Mouse (Mus musculus): ENCODE data around the gene Wrb. TPM values are rescaled to one million over a fixed set of nuclear protein-coding genes. Genes with fewer than 3 reads are reported as not detected.

The Wrb gene
- total RNA-seq, 1 experiment from 2014 or later: 11.9 TPM

DNA sequence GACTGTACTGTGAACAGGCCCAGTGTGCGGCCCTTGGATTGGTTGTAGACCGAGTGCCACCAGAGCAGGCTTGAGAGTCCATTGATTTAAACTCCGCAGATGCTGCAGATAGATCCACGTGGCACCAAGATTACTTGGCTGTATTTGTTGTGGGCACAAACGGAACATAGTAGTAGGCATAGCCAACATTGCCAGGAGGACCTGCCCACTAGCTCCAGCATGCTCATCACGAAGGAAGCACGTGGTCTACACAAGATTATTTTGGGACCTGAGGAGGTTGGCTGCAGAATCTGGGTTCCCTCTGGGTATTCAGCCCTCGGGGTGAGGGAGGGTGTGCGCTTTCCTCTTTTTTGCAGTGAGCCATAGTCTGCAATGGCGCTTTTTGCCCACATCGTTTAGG is 12.0 kb downstream of the Wrb start:
- ATAC-seq (replicated peaks; ENCODE audit: low read depth, poor library complexity, severe bottlenecking): no peak

DNA sequence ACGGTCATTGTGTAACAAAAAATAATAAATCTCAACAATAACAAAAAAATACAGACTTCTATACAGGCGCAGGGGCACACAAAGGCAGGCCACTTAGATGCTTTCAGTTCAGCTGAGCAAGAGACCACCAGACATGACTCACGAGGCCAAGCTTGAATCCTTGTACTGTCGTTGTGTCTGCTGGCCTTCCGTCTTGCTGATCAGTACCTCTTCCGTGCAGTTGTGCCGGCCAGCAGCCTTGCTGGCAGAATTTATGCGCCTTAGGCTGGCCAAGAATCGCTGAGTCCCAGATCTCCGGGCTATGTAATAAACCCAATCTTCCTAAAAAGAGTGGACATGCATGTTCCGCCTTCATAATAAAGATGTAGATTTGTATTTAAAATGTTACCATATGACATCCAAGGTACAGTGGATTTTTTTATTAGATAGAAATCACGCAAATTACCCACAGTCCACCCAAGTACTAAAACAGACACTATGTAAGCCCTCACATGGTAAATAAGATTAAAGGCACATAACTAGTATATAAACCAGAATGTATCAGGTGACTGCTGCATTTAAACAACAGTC is 13.4 kb downstream of the Wrb start:
- ATAC-seq (replicated peaks; ENCODE audit: low read depth, poor library complexity, severe bottlenecking): no peak

DNA sequence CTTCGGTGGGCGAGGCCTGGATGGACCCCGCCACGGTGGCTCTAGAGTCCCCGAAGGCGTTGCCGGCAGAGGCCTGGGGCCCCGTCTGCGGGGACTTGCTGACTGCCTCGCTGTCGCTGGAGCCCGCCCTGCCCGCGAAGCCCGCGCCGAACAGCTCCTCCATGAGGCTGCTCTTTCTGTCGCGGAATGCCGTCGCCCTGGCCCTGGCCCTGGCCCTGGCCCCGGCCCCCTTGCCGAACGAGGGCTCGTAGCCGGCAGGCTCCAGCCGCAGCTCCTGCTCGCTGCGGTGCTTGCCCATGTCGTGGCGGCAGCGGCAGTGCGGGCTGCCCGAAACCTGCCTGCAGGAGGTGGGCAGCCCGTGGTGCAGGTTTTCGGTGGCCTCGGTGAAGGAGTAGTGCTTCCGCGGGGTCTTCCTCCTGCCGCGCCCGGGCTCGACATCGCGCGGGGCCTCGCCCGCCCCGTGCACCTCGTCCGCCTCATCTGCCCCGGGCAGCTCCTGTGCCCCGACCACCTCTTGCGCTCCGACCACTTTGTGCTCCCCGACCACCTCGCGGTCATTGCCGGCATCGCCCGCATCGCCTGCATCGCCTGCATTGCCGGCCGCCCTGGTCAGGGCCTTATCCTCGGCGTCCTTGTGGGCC is 14.0 kb downstream of the Wrb start:
- peak; percentile 81 for ATAC-seq (replicated peaks; ENCODE audit: low read depth, poor library complexity, severe bottlenecking)

DNA sequence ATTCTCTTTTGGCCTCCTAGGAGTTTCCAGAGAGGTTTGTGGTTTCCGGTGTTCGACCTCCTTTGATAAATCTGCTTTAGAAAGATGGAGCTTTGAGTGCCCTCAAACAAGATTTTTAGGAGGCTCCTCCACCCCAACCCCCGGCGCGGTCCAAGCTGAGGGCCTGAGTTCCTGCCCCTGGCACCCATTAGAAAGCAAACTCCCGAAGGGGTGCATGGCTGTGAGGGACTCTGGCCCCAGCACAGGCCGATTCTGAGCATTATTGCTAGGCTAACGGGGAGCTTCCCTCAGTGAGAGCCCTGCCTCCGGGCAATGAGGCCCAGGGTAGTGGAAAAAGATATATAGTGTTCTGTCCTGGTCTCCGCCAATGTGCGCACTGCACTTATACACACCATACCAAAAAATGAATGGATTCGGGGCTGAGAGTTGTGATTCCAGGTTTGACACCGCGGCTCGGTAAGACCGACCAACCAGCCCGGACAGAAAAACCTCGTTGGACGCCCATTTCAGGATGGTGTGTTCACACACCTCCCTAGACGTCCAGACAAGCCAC is 14.7 kb downstream of the Wrb start:
- ATAC-seq (replicated peaks; ENCODE audit: low read depth, poor library complexity, severe bottlenecking): 0 out of 2 replicates have a peak, but pooled peaks have one; percentile 9

DNA sequence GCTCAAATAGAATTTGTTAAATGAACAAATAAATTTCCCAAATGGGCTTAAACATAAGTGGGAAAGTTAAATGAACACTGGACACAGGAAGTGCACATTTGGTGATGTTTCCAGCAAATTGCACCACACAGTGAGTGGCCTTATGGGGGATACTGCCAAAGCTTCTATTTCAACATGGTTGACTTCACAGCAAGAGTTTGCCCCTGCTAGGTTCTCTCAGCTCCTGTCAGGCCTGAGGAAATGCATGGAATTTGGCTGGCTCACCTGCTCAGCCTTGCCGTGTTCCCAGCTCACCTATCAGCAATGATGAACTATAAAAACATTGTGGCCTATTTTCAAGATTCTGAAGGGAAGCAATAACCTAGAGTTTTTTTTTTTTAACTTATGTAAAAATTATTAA is 15.7 kb downstream of the Wrb start:
- ATAC-seq (replicated peaks; ENCODE audit: low read depth, poor library complexity, severe bottlenecking): no peak

DNA sequence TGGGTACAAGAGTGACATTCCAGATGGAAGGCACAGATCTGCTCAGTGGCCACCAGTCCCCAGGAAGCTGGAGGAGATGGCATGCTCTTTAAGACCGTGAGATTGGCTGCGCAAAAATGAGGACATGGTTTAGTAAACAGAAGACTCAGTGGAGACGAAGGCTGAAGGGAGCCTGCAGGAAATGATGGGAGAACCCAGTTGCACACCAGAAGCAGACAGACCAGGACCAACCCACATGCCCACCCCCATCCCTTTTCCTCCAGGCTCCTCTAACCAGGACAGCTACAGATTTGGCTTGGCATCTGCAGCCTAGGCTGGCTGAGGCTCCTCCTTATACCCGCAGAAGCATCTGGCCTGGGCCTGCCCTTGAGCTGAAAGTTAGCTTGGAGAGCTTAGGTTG is 16.1 kb downstream of the Wrb start:
- no peak for ATAC-seq (replicated peaks; ENCODE audit: low read depth, poor library complexity, severe bottlenecking)

DNA sequence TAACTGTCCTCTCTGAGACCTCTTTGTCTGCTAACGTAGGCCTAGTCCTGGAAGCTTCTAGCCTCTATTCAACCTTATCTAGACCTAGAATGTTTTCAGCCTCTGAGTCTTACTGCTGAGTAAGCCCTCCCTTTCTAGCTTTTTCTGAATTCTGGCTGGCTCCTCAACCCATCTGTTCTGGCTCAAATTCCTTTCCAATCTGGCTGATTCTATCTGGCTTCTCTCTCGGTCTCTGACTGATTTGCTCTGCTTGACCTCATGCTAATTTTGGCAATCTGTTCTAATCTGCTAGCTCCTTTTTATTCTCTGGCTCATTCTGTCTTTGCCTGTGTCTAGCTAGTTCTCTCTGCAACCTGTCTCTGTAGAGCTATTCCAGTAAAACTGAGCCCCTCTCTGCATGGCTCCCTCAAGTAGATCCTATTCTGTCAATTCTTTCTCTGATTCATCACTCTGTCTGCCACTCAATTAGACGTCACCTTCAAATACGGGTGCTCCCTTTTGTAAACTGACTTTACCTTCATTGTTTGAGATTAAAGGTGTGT is 20.6 kb downstream of the Wrb start:
- ATAC-seq (replicated peaks; ENCODE audit: low read depth, poor library complexity, severe bottlenecking): no peak

DNA sequence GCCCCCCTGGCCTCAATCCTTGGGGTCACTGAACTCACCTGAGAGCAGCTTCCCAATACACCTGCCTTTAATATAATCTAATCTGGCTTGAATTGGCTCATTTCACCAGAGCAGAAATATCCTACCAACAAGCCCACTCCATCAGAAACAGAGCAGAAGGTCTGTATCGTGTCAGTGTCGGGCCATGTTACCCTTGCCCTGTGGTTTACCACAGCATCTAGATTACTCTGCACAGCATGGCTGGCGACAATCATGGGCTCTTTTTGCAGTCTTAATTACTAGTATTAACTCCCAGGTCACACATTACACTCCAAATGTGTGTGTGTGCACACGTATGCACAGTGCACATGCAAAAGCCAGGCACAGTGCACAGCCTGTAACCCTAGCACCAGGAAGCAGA is 23.6 kb downstream of the Wrb start:
- peak; percentile 79; the same call in 1 of the 2 replicates for ATAC-seq (replicated peaks; ENCODE audit: low read depth, poor library complexity, severe bottlenecking)

DNA sequence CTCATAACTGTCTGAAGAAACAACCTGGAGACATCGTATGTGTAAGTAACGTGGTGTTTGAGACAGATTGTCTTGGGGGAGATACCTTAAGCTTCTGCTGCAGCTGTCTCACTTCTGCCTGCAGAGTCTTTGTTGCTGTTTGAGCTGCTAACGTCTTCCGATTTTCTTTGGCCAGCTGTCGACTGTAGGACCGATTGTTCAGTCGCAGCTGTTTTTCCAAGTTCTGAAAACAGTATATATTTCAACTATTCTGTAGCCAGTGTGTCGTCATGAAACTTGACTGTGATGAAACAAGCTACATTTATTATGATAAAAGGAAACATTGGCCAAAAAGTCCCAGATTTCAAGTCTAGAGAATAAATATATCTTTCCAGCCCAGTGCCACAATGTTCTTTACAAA is 28.4 kb downstream of the Wrb start:
- no peak for ATAC-seq (replicated peaks; ENCODE audit: low read depth, poor library complexity, severe bottlenecking)

DNA sequence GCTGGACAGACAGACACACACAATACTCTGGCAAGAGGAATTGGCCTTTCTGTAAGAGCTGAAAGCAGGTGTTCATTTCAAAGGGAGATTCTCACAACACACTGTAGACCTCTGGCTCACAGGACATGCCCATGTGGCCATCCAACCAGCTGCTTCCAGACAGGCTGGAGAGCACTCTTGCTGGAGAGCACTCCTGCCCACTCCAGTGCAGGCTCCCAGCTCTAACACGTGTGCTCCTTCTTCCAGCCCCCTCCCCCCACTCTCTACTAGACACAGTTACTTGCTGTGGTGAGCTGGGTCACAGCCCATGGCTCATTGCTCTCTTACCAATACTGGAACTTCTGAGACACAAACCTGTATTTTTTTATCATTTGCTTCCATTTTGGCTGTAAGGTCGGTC is 30.2 kb downstream of the Wrb start:
- ATAC-seq (replicated peaks; ENCODE audit: low read depth, poor library complexity, severe bottlenecking): no peak

DNA sequence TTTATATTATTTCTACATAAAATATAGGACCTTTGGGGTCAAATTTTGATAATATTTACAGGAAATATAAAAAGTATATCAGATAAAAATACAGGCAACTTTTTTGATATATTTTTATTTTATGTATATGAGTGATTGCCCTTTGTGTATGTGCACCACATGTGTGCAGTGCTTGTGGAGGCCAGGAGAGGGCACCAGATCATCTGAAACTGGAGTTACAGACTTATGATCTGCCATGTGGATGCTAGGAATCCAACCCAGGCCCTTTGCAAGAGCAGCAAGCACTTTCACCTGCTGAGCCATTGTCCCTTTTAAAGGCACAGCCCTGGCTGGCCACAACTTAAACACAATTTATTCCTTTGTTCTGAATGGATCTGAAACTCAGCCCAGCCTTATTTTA is 33.9 kb downstream of the Wrb start:
- no peak for ATAC-seq (replicated peaks; ENCODE audit: low read depth, poor library complexity, severe bottlenecking)

DNA sequence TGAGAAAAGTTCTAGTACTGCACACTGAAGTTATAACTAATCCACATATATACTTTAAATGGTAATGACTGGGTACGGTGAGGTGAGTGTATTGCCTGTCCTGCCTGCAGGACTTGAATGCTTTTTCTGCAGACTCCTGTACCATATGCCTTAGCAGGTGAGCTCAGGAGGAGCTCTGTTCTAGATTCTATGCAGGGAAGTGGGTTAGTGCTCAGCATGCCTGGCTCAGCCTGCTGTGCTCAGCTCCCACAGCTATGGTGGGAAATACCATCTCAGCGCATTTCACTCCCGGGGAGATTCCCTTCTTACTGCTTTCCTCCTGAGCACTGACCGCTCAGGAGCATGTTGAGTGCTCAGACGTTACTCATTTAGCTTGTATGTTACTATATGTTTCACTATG is 42.4 kb downstream of the Wrb start:
- ATAC-seq (replicated peaks; ENCODE audit: low read depth, poor library complexity, severe bottlenecking): no peak

DNA sequence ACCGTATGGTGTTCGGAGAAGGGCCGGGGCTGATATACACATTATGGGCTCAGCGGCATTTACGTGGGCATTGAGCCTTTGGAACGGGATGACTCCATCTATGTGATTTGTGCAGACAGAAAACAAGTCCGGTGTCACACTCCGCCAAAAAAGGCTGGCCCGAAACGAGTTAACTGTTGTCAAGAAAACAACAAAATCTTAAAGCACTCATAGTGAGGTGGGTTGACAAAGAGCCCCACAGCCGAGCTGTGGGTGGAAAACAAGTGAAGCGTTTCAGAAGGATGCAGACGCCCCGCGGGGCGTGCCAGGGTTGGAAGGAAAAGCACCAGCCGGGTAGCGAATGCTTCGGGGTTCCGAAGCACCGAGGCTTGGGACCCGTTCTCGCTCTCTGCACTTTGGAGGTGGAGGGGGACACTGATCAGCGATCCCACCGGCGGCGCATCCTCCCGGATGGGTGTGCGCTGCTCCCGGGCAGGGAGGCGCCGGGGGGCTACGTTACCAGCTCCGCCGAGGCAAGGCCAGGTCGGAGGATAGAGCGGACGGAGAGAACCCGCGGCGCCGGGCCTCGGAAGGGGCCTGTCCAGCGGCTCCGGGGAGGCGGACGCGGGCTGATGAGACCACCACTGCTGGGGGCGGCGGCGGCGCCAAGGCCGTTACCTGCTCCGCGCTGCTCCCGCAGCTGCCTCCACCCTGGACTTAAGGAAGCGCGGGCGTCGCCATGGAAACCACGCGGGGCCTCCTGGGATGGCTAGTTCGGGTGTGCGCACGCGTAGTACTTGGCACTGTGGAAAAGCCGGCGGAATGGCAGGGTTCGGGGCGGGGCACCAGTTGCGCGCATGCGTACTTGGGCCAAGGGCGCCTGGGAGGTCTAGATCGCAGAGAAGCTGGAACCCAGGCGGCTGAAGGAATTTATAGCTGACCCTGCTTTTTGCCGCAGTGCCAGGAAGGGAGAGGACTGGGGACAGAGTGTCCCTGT is 46.6 kb downstream of the Wrb start, which contains the start of gene Lca5l:
Gene Lca5l (minus strand): TSS at position 741 of the 976 bp plus-strand sequence.
- ATAC-seq (replicated peaks; ENCODE audit: low read depth, poor library complexity, severe bottlenecking): peak; percentile 96

DNA sequence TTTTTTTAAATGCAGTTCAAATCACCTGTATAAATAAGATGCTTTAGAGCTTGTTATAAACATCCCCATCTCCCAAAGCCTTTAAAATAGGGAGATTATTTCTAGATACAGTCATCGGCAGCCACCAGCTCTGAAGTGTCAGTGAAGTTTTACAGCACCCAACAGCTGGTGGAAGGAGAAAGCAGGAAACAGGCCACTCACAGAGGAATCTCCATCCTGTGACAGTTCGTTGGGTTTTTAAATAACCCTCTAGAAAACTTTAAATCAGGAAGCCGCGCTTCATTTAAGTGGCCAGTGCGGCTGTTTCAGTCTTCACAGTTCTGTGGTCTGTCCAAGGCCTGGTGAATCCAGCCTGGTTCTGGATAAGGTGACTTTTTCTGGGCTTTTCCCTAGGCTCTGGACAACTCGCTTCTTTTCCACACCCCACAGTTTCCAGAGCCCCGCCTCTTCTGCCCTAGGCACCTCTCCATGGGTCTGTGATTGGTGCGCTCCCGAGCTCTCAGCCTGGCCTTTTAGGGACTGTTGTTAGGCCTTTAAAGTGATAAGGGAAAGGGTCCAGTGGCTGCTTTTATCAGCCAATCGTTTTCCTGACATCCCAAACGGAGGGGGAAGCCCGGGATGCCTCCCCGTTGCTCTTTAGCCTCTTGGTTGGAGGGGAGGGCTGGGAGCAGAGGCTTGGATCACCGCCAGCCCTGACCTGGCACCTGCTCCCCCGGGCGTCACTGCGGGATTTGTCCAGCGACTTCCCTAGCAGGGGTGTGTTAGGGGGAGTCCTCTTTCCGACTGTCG is 54.9 kb downstream of the Wrb start, which contains the start of gene Sh3bgr:
Gene Sh3bgr (plus strand): TSS at position 538 of the 789 bp plus-strand sequence.
- peak; percentile 65 for ATAC-seq (replicated peaks; ENCODE audit: low read depth, poor library complexity, severe bottlenecking)

DNA sequence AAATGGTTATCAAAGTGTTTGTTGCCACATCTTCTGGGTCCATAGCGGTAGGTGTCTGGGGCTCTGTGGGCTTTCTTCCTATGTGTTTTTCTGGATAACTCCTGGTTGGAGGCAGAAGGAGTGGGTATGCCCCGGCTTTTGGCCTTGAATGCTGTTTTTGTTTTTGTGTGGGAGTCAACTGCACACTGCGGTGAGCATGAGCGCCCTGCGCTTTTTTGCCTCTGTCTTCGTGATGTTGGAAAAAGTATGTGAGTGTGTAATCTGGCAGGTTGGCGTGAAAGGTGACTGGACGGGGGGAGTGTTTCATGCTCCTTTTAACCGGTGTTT is 55.5 kb downstream of the Wrb start:
- no peak for ATAC-seq (replicated peaks; ENCODE audit: low read depth, poor library complexity, severe bottlenecking)

DNA sequence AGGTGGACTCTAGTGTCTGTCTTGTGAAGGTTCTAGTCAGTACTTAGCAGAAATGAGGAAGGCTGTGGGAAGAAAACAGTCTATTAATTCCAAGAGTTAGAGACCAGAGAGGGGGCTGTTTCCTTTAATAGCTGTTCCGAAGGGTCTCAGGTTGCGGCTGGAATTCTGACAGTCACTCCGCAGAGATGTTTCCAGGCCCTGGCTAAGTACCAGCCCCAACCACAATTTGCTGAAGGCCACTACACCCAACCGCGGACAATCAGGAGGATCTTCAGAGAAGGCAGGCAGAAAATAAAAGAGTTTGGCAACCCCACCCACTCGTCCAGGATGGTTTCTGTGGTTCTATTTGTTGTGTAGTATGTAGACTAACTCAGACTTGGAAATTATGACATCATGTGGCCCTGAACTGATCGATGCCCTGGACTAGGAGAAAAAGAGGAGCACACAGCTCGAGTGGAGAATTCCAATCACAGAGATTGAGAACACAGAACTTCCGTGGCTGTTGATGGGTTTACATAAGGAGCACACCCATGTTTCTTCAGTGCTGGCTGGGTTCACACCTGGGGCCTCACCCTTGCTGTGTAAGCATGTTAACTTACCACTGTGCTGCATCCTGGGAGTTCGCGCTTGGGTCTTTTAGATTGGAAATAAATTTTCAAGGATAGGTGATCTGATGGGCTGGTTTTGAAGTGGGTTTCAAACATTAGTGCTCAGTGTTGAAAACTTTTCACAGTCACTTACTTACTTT is 56.5 kb downstream of the Wrb start:
- no peak for ATAC-seq (replicated peaks; ENCODE audit: low read depth, poor library complexity, severe bottlenecking)

All from common myeloid progenitor, adult 5-6 weeks (primary cell).